Mouse (Mus musculus): ENCODE data around the gene Dis3l2. TPM values are rescaled to one million over a fixed set of nuclear protein-coding genes. Genes with fewer than 3 reads are reported as not detected.

The Dis3l2 gene
- polyA plus RNA-seq (2016; fragmentation: Nextera tagmentation; extraction: Ambion mirVana): 33.0 and 35.7 TPM in 2 replicates

- no peaks in the 10 kb centered on the region for H3K27me3 ChIP-seq (ENCODE audit: insufficient read depth, poor library complexity, severe bottlenecking)
- no peaks in the 10 kb centered on the region for H3K9me3 ChIP-seq
- DNase-seq (ENCODE audit: low spot score): peak; percentile 92
- no peaks in the 10 kb centered on the region for H3K36me3 ChIP-seq
- WGBS: 3% methylated on average over 54 of the region's 54 CpGs
- peak within 1 kb of the TSS; percentile 95 for H3K4me3 ChIP-seq
- H3K27ac ChIP-seq: peak within 1 kb of the TSS; percentile 97
- H3K4me1 ChIP-seq (replicated peaks): peaks cover 32% of the 10 kb centered on the region
These were observed at the start of gene Dis3l2 for GRCm38 (mm10) chr1:86703300-86703964. Dis3l2 (plus strand) TSS chr1:86703808.

- H3K4me3 ChIP-seq: no peak overlapping the region
- 88% methylated on average over 5 of the region's 5 CpGs for WGBS
- H3K36me3 ChIP-seq: no peaks in the 10 kb centered on the region
These were observed 46.5 kb upstream of the Dis3l2 start for GRCm38 (mm10) chr1:86657071-86657470.

GRCm38 (mm10) chr1:86665091-86665490, 38.5 kb upstream of the Dis3l2 start:
- Histone ChIP-seq H3K36me3 (no peaks in the 10 kb centered on the region), H3K4me3 (no peak overlapping the region), H3K27me3 (ENCODE audit: insufficient read depth, poor library complexity, severe bottlenecking) (peaks cover 31% of the 10 kb centered on the region), H3K9me3 (no peaks in the 10 kb centered on the region), H3K4me1 (replicated peaks) (peaks cover 9% of the 10 kb centered on the region), H3K27ac (no peak overlapping the region)
- no peak for DNase-seq (ENCODE audit: low spot score)
- 85% methylated on average over 2 of the region's 2 CpGs for WGBS

More at GRCm38 (mm10) chr1:86657071-86657470, 46.5 kb upstream of the Dis3l2 start:
- Histone ChIP-seq H3K9me3 (no peaks in the 10 kb centered on the region), H3K27ac (no peak overlapping the region), H3K27me3 (ENCODE audit: insufficient read depth, poor library complexity, severe bottlenecking) (no peaks in the 10 kb centered on the region), H3K4me1 (replicated peaks) (peaks cover 14% of the 10 kb centered on the region; the same call in 1 of the 2 replicates)
- DNase-seq (ENCODE audit: low spot score): no peak

- H3K9me3 ChIP-seq: no peaks in the 10 kb centered on the region
- peak overlapping the region; percentile 81 for H3K27ac ChIP-seq
- DNase-seq (ENCODE audit: low spot score): peak; percentile 80
- no peaks in the 10 kb centered on the region for H3K36me3 ChIP-seq
- peaks cover 22% of the 10 kb centered on the region for H3K4me1 ChIP-seq (replicated peaks)
- peaks cover 73% of the 10 kb centered on the region for H3K27me3 ChIP-seq (ENCODE audit: insufficient read depth, poor library complexity, severe bottlenecking)
- WGBS: 2% methylated on average over 44 of the region's 44 CpGs
- peak overlapping the region; percentile 73 for H3K4me3 ChIP-seq
These were observed 33.9 kb upstream of the Dis3l2 start for GRCm38 (mm10) chr1:86669552-86670273.

- H3K27me3 ChIP-seq (ENCODE audit: insufficient read depth, poor library complexity, severe bottlenecking): peaks cover 80% of the 10 kb centered on the region
- no peaks in the 10 kb centered on the region for H3K9me3 ChIP-seq
- WGBS: 4% methylated on average over 59 of the region's 59 CpGs
- DNase-seq (ENCODE audit: low spot score): peak; percentile 82
- peak within 1 kb of the TSS; percentile 81 for H3K27ac ChIP-seq
- no peaks in the 10 kb centered on the region for H3K36me3 ChIP-seq
- H3K4me1 ChIP-seq (replicated peaks): peaks cover 25% of the 10 kb centered on the region
- peak within 1 kb of the TSS; percentile 73 for H3K4me3 ChIP-seq
These were observed 33.1 kb upstream of the Dis3l2 start, which contains the start of gene Nppc for GRCm38 (mm10) chr1:86670279-86671038. Nppc (minus strand) TSS chr1:86670571.

GRCm38 (mm10) chr1:86674385-86674784, 29.2 kb upstream of the Dis3l2 start:
- Histone ChIP-seq H3K4me1 (replicated peaks) (peaks cover 22% of the 10 kb centered on the region), H3K27me3 (ENCODE audit: insufficient read depth, poor library complexity, severe bottlenecking) (peaks cover 57% of the 10 kb centered on the region), H3K4me3 (no peak overlapping the region), H3K36me3 (no peaks in the 10 kb centered on the region), H3K27ac (no peak overlapping the region), H3K9me3 (no peaks in the 10 kb centered on the region)
- no peak for DNase-seq (ENCODE audit: low spot score)
- WGBS: 76% methylated on average over 9 of the region's 9 CpGs

- Histone ChIP-seq H3K4me1 (replicated peaks) (peaks cover 15% of the 10 kb centered on the region), H3K27ac (no peak overlapping the region), H3K27me3 (ENCODE audit: insufficient read depth, poor library complexity, severe bottlenecking) (peaks cover 50% of the 10 kb centered on the region), H3K9me3 (no peaks in the 10 kb centered on the region), H3K4me3 (no peak overlapping the region), H3K36me3 (no peaks in the 10 kb centered on the region)
- 84% methylated on average over 12 of the region's 12 CpGs for WGBS
- DNase-seq (ENCODE audit: low spot score): no peak
These were observed 28.5 kb upstream of the Dis3l2 start for GRCm38 (mm10) chr1:86675126-86675525.

GRCm38 (mm10) chr1:86677624-86678023, 26.0 kb upstream of the Dis3l2 start:
- H3K9me3 ChIP-seq: no peaks in the 10 kb centered on the region
- no peaks in the 10 kb centered on the region for H3K36me3 ChIP-seq
- H3K4me1 ChIP-seq (replicated peaks): peaks cover 7% of the 10 kb centered on the region
- WGBS: 85% methylated on average over 3 of the region's 3 CpGs
- peaks cover 25% of the 10 kb centered on the region for H3K27me3 ChIP-seq (ENCODE audit: insufficient read depth, poor library complexity, severe bottlenecking)
- H3K4me3 ChIP-seq: no peak overlapping the region
- DNase-seq (ENCODE audit: low spot score): no peak
- H3K27ac ChIP-seq: no peak overlapping the region

- Histone ChIP-seq H3K4me3 (no peak overlapping the region), H3K36me3 (no peaks in the 10 kb centered on the region), H3K4me1 (replicated peaks) (peaks cover 7% of the 10 kb centered on the region), H3K27ac (no peak overlapping the region), H3K9me3 (no peaks in the 10 kb centered on the region), H3K27me3 (ENCODE audit: insufficient read depth, poor library complexity, severe bottlenecking) (peaks cover 19% of the 10 kb centered on the region; the same call in 1 of the 2 replicates)
- WGBS: 88% methylated on average over 10 of the region's 10 CpGs
- no peak for DNase-seq (ENCODE audit: low spot score)
These were observed 24.9 kb upstream of the Dis3l2 start for GRCm38 (mm10) chr1:86678667-86679066.

GRCm38 (mm10) chr1:86687236-86687635, 16.4 kb upstream of the Dis3l2 start:
- no peak for DNase-seq (ENCODE audit: low spot score)
- Histone ChIP-seq H3K27me3 (ENCODE audit: insufficient read depth, poor library complexity, severe bottlenecking) (0 out of 2 replicates have a peak, but pooled peaks cover 2% of the 10 kb centered on the region), H3K4me1 (replicated peaks) (no peaks in the 10 kb centered on the region), H3K27ac (no peak overlapping the region), H3K9me3 (no peaks in the 10 kb centered on the region), H3K36me3 (no peaks in the 10 kb centered on the region), H3K4me3 (no peak overlapping the region)
- WGBS: 83% methylated on average over 4 of the region's 4 CpGs

- DNase-seq (ENCODE audit: low spot score): no peak
- Histone ChIP-seq H3K27me3 (ENCODE audit: insufficient read depth, poor library complexity, severe bottlenecking) (no peaks in the 10 kb centered on the region), H3K36me3 (no peaks in the 10 kb centered on the region), H3K4me3 (no peak overlapping the region), H3K9me3 (no peaks in the 10 kb centered on the region), H3K4me1 (replicated peaks) (no peaks in the 10 kb centered on the region), H3K27ac (no peak overlapping the region)
- WGBS: 80% methylated on average over 5 of the region's 5 CpGs
These were observed 12.6 kb upstream of the Dis3l2 start for GRCm38 (mm10) chr1:86691027-86691426.

GRCm38 (mm10) chr1:86696948-86697347, 6.7 kb upstream of the Dis3l2 start:
- 55% methylated on average over 7 of the region's 7 CpGs for WGBS
- no peak for DNase-seq (ENCODE audit: low spot score)
- no peaks in the 10 kb centered on the region for H3K27me3 ChIP-seq (ENCODE audit: insufficient read depth, poor library complexity, severe bottlenecking)
- no peak overlapping the region for H3K4me3 ChIP-seq
- no peaks in the 10 kb centered on the region for H3K9me3 ChIP-seq
- H3K36me3 ChIP-seq: no peaks in the 10 kb centered on the region
- no peaks in the 10 kb centered on the region for H3K4me1 ChIP-seq (replicated peaks)
- H3K27ac ChIP-seq: no peak overlapping the region
